Mouse (Mus musculus) WW6 (cell line): ENCODE data around the gene Nmnat1.

Source experiments
- DNase-seq: peaks from one replicate; pipeline ENCODE4 v3.0.0-alpha.2; 2013; ENCODE audit warnings: low read depth, low spot score

The Nmnat1 gene

GRCm38 (mm10) chr4:149485053-149485824, at the start of gene Nmnat1, which contains the start of gene Lzic:
Gene Nmnat1, minus strand, starts transcription at chr4:149485202.
Gene Lzic, plus strand, starts transcription at chr4:149485229.
- DNase-seq, result peak; percentile 90

GRCm38 (mm10) chr4:149529691-149530090, 44.7 kb upstream of the Nmnat1 start:
- DNase-seq, result no peak

- no peak for DNase-seq
Measured at GRCm38 (mm10) chr4:149527621-149528354, 42.8 kb upstream of the Nmnat1 start.

GRCm38 (mm10) chr4:149526330-149526729, 41.3 kb upstream of the Nmnat1 start:
- DNase-seq, result no peak

GRCm38 (mm10) chr4:149525811-149526210, 40.8 kb upstream of the Nmnat1 start:
- DNase-seq, result no peak

- DNase-seq, result no peak
Measured at GRCm38 (mm10) chr4:149525170-149525569, 40.2 kb upstream of the Nmnat1 start.

- no peak for DNase-seq
Measured at GRCm38 (mm10) chr4:149523961-149524360, 39.0 kb upstream of the Nmnat1 start.

GRCm38 (mm10) chr4:149521258-149521657, 36.3 kb upstream of the Nmnat1 start:
- no peak for DNase-seq

GRCm38 (mm10) chr4:149518351-149519220, 33.6 kb upstream of the Nmnat1 start:
- DNase-seq, result no peak

GRCm38 (mm10) chr4:149517868-149518340, 32.9 kb upstream of the Nmnat1 start, which contains the start of gene Ctnnbip1:
Gene Ctnnbip1, plus strand, starts transcription at chr4:149518236.
- peak; percentile 93 for DNase-seq

- no peak for DNase-seq
Measured at GRCm38 (mm10) chr4:149515706-149516105, 30.7 kb upstream of the Nmnat1 start.

GRCm38 (mm10) chr4:149512072-149512471, 27.1 kb upstream of the Nmnat1 start:
- no peak for DNase-seq

- DNase-seq, result no peak
Measured at GRCm38 (mm10) chr4:149511221-149511646, 26.2 kb upstream of the Nmnat1 start.

- DNase-seq, result no peak
Measured at GRCm38 (mm10) chr4:149506904-149507303, 21.9 kb upstream of the Nmnat1 start.

- no peak for DNase-seq
Measured at GRCm38 (mm10) chr4:149505261-149505967, 20.4 kb upstream of the Nmnat1 start.

GRCm38 (mm10) chr4:149504858-149505257, 19.9 kb upstream of the Nmnat1 start:
- DNase-seq, result no peak

- DNase-seq, result no peak
Measured at GRCm38 (mm10) chr4:149504363-149504762, 19.4 kb upstream of the Nmnat1 start.

GRCm38 (mm10) chr4:149499790-149500189, 14.8 kb upstream of the Nmnat1 start:
- no peak for DNase-seq

GRCm38 (mm10) chr4:149498901-149499300, 13.9 kb upstream of the Nmnat1 start:
- no peak for DNase-seq

- DNase-seq, result no peak
Measured at GRCm38 (mm10) chr4:149496612-149497011, 11.6 kb upstream of the Nmnat1 start.

GRCm38 (mm10) chr4:149491151-149491550, 6.1 kb upstream of the Nmnat1 start:
- DNase-seq, result no peak
